Mouse (Mus musculus) urinary bladder, postnatal 25 days (tissue): Measurements from ENCODE around the gene Hc.

ENCODE experiments used
- DNase-seq: peaks from one replicate; pipeline ENCODE4 v3.0.0; 2022; ENCODE audit warnings: low spot score

Hc gene

DNA sequence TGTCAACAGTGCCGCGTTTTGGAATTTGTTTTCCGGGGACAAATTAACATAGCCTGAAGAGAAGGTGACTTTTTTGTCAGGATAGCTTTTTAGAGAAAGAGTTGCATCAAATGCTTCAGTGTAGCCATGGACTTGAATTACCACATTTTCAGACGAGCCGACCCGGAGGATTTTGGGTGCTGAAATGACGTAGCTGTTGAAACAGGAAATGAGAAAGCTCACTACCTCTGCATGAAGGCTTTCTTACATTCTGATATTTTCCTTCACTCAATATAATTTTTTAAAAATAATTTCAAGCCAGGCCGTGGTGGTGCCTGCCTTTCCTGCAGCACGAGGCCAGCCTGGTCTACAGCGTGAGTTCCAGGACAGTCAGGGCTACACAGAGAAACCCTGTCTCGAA is 4.0 kb downstream of the Hc start:
- no peak for DNase-seq

DNA sequence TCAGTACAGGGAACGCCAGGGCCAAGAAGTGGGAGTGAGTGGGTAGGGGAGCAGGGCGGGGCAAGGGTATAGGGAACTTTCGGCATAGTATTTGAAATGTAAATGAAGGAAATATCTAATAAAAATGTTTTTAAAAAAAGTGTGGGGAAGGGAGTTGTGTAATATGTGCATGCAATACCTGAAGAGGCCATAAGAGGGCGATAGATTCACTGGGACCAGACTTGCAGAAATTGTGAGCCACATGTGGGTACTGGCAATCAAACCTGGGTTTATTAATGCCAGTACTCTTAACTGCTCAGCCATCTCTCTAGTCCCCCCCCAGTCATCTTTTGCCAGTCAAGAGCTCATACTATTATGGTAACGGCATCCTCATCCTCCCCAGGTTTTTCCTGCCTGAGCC is 12.4 kb downstream of the Hc start:
- DNase-seq = no peak

DNA sequence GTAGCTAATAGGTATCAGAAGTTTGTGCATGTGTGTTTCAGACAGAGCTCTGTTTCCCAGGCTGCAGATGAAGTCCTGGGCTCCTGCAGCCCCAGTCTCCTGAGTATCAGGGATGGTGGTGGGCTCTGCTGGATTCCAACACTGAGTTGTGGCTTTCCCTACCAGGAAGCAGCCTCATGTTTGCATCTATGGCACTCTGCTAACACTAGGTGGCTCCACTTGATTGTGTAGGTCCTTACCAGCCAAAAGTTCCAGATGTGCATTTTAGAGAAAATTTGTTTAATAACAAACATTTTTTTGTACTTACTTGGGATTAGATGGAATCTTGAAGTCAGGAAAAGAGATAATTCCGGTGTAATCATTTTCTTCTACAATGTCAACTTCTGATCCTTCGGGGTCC is 16.3 kb downstream of the Hc start:
- DNase-seq = no peak

DNA sequence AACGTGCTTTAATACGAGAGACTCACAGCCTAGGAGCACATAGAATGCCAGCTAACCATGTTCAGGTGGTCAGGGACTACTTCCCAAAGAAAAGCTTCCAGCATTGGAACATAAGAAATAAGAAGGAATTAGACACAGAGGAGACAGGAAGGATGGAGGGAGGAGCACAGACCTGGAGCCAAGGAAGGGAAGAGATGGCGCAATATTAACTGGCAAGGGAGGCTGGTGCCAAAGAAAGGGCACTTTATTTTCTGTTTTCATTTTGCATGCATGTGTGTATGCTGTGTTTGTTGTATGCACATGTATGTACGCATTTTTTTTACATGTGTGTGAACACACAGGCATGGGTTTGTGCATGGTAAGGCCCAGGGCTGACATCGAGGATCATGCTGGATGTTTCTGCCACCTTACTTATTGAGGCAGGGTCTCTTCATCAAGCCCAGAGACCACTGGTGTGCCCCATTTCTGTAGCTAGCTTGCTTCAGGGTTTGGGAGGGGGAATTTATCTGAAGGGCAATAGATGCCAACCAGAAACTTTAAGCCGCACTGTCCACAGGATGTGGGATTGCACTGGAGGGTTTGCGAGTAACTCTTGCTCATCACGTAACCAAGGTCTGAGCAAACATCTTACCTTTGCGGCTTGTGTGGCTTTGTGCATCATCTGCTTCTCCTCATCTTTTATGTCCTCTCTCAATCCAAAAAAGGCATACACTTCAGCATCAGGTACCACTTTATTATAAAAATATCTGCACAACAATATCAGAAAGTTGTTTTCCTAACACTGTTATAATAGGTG is 22.5 kb downstream of the Hc start:
- DNase-seq = no peak

DNA sequence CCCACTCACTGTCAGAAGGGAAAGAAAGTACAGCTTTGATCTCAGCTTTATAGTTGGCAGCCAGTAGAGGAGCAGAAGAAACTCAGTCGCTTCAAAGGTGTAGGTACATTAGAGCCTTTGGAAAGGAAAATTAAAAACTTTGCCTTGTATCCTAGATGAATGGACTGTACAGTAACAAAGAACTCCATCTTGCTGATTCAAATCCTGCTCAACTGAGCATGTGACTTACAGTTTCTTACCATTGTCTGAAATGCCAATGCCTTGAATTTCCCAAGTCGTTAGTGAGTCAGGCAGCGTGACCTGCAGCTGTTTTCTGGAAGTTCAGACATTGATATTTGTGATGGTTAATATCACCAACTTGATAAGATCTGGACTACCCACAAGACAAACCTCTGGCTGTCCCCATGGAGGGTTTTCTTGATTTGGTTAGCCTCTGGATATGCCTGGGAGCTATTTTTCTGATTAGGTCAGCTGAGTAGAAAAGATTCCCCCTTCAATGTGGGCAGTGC is 36.5 kb downstream of the Hc start:
- no peak for DNase-seq

DNA sequence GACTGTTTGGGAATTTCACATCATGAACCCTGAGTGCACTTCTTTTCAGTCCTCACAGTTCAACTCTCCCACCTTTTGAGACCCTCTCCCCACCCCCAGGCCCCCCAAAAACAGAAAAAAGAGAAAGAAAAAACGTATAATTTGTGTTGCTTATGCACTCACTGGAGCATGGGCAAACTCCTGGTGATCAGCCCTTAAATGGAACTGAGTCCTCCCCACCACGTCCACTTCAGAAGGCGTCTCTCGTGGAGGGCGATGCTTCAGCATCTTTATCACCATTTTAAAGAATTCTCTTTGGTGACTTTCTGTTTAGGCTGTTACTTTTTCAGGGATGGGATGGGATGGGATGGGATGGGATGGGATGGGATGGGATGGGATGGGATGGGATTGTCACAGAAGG is 39.4 kb downstream of the Hc start:
- DNase-seq = no peak

DNA sequence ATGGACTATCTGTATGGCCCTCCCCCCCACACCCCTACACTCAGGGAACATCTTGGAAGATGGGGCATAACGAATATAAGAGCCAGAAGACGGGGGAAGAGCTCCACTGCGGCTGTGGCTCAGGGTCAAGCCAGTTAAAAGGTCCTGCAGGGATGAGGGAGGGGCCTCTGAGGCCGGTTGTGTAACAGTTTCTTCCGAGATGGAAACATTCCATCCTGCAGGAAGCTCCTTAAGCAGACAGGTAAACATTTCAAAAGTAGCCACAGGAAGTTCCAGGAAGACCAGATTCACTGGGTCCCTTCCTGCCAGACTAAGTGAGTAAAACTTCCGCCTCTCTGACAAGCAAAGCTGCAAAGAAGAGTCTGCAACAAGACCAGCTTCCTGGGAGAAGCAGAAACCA is 45.4 kb downstream of the Hc start:
- DNase-seq = no peak

DNA sequence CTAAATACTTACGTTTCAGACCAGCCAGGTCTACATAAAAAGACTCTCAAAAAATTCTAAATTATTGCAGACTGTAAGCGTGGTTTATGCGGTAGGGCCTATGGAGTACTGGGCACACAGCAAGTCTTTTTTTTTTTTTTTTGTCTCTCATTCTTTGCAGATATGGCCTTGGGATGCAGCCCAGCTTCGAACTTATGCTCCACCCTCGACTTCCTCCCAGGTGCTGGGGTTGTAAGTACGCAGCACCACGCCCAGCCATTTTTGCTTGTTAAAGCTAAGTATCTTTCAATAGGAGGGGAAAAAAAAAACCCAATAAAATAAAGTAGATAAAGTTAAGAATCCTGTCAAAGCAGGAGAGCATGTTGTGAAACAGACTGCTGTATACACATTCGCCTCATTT is 49.6 kb downstream of the Hc start:
- no peak for DNase-seq

DNA sequence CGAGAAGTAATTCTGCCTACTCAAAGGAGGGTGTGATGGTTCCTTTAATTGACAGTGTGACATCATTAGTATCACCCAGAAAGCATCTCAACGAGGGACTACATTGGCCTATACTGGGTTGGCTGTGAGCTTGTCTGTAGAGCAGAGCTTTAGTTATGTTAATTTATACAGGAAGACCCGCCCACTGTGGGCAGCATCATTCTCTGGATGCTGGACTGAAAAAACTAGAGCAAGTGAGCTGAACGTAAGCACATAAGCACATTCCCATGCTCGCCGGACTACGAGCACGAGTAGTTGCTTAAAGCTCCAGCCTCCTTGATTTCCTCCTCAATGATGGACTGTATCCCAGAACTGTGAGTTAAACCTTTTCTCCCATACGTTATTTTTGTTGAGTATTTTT is 62.3 kb downstream of the Hc start:
- no peak for DNase-seq

DNA sequence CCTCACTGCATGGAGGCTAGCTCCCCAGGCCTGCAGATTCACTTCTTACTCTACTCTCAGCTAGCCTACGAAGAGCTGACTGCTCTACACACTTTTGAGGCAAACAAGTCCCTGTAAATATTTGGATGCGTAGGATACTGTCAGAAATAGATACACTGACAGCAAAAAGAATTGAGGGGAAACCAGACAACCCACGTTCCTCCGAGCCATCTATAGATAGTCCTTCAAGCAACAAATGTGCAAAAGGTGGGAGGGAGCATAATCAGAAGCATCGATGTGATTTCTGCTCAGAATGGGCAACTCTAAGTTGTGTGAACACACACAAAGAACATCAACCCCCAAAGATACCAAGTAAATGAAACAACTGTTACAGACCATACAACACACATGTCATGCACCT is 64.7 kb downstream of the Hc start:
- DNase-seq = no peak

DNA sequence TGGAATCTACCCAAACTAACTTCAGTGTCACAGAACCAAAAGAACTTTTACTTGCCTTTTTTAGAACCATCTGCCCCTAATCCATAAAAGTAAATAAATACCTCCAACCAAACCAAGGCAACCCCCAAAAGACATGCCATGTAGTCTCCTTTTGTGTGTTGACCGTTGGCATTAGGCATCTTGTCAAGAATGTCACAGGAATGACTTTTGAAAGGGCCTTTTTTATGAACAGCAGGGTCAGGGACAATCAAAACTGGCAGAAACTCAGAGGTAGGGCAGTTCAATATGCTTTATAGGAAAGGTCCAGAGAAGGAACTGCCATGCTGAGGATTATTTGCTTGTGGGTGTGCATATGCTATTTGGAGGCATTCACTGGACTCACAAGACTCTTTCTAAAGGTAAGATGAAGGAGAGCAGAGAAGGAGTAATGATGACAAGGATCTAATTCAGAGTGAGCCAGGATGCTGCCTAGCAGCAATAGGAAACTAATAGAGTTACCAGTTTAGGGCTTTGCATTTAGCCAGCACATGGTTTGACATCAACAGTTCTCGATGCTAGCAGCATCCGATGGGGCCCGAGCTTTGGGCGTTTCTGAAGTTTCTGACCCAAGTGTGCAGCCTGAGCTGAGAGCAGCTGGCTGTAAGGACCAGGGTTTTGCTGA is 67.4 kb downstream of the Hc start:
- no peak for DNase-seq

DNA sequence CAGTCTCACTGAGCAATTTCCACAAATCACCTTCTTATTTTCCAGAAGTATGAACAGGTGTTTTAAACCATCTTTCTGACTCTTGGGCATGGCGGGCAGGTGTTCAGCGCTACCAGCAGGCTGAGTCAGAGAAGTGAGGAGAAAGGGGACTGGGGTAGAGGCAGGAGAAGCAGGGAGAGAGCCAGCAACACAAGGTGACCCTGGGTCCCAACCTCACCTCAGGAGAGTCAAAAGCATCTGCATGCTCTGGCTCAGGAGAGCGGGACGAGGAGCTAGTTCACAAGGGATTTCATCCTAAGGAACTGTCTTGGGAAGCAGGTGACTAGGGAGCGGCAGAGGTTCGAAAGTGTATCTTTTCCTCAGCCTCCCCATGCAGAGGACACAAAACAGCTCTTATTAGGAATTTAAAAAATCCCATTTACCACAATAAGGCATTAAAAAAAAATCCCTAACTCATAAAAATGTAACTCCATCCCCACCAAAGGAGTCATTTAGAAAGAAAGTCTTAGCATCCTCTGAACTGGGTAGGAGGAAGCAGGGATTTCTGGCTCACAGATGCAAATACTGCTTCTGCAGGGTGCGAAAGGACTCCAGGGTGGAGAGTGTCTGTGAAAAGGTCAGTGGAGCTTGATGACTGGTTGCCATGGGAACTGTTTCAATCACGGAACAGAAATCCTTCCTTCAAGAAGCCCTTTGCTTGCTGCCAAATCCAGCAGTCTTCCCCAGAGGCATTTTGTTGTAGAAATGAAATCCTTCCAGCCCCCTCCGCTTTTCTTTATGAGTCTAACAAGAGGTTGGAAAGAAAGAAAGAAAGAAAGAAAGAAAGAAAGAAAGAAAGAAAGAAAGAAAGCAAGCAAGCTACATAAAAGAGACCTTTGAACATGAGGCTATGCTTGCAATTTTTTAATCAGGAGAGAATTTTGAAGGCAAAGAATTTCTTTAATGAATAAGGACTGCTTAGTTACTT is 68.2 kb downstream of the Hc start:
- DNase-seq = no peak

DNA sequence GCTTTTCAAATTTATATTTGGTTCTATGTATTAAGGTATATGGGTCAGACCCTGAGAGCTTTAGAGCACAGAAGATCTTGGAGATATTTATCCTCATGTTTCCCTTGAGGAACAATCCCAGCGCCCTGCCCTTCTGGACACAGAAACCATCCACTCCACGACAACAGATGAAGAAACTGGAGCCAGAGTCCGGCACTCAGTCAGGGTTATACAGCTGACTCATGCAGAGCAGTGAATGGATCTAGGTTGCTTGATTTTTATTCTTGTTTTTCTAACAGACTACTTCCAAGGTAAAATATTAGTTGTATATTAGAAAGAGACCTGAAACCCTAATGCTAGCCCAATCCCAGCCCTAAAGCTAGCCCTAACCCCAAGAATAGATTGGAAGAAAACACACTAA is 69.3 kb downstream of the Hc start:
- no peak for DNase-seq

DNA sequence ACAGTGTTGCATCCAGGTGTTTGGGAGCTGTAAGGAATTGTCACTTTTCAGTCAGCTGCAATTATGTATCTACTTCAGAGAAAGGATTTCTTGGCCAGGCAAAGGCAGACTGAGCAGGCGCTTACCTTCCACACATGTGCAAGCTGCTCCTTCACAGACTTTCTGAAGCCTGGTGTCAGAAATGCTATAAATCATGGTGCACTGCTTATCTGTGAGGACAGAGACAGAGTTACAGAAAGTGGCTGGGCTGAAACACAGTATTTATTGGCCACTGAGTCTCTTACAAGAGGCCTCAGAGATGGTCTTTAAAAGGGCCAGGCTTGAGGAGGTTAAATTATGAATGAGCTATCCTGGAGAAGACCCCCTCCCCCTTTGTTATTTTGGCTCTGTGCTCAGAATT is 71.5 kb downstream of the Hc start:
- no peak for DNase-seq

DNA sequence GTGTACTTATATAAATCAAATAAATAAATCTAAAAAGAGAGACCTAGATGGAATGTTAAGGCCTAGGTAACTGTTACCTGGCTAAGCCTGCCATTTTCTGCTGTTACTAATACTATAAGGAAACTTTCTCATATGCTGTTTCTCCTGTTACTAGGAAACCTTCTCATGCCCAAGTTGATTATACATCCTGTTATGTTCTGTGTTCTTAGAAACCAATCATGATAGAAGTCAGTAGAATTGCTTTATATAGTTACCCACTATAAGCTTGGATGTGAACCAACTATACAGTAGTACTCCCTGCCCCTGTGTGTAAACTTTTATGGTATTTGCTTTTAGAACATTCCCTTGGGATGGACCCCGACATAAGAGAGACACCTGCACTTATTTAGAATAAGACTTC is 73.6 kb downstream of the Hc start:
- no peak for DNase-seq

DNA sequence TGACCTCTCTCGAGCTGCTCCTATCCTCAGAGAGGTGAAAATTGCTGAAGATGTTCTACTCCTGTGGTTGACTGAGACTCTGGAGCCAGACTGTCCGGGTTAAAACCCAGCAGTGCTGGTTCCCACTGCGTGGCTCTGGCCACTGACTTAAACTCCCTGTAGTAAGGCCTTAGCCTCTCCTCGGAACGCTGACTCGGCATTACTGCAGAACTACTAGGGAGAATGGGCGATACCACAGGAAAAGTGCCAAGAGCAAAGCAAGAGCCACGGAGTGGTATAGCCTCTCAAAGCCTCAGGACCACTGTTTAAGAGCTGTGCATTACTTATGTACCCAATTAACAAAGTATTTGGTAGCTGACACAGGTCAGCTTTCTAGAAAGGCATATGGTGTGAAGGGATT is 76.4 kb downstream of the Hc start:
- no peak for DNase-seq

DNA sequence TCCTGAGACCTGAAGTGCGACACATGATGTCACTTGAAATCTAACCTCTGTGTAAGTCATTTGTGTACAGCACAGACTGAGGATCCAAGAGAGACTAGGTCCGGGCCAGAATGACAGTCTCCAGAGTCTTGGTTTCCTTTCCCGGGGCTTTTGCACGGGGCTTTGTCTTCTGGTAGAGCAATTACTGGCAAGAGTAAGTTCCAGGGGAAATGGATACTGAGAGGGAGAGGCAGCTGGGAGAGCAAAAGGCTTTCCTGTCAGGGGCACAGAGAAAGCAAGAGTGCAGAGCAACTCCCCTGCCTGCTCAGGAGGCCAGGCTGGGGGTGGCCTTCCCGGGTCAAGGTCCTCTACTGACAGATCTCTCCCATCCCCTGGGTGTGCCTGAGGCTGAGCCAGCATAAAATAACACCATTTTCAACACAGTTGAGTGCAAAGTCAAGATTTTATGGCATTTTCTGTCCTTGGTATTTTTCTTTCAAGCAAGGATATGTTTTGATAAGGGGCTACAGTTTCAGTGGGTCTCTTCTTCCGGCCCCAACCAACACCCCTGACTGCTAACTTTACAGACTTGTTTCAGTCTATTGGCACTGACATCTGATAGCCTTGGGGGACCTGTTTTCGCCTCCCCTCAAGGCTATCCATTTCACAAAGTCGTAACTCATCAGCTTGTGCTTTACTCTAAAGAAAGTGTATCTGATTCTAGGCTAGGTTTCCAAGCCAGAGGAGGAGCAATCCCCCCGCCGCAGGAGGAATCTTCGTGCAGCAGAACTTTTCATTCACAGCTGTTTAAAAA is 78.1 kb downstream of the Hc start:
- DNase-seq = no peak

DNA sequence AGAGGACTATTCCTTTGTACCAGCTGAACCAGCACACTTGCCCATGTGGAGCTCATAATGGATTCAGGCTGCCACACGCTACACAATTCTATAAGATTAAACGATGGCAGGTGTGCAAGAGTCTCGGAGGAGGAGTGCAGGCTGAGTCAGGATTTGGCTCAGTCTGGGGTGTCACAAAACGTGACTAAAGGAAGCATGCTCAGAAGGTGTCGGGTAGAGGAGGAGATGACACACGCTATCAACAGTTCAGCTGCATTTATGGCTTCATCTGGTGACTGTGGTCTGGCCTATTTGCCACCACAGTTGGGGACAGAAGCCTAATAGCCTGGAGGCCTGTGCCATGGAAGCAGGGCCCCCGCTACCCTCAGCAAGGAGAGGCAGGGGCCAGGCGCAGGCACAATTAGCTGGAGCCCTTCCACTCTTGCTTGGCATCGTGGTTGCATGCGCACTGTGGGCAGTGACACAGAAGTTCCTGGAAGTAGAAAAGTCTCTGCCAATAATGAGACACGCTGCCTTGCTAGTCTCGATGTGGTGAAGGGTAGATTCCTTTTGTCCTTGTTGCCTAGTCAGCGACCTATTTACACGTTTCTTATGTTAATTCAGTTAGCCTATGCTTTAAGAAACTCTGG is 79.0 kb downstream of the Hc start:
- no peak for DNase-seq

DNA sequence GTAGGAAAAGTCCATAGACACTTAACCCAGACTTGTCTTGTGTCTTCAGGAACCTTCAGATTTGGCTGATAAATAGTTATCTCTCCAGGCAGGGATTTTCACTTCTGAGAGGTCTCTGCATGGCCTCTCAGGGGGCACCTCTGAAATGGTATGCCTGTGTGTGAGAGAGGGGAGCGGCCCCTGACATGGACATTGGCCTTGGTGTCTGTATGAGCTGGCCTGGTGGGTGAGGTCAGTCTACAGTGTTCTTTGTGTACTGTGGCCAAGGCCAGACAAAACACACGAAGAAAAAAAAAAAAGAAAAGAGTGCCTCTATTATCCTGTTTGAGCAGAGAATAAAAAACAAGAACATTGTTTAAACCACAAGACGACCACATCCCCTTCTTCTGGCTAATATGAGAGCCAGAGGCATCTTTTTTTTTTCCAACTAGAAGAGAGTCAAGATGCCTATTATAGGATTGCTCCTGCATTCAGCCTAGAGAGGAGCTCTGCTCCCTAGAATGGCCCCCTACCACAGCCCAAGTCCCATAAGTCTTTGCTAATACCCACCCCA is 81.7 kb downstream of the Hc start:
- no peak for DNase-seq

DNA sequence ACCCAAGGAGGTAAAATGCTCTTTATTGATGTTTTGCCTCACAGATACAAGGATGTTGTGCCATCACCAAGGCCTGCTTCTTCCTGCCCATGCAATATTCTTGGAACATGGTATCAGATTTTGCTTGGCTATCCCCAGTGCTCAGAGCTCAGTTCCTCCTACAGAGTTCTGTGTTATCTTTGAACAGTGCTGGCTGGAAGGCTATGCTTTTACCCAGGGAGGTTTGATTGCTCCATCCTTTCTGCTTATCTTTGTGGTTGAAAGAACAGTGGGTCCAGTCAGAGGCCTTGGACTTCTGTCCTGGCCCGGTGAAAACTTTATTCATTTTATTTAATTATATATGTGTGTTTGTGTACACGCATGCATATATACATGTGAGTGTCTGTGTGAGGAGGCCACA is 83.0 kb downstream of the Hc start:
- no peak for DNase-seq
